Mouse (Mus musculus): ENCODE measurements around the gene Drc7.

GRCm38 (mm10) chr8:95054927-95055510 lies at the start of gene Drc7:
- TF ChIP-seq CTCF (IDR thresholded peaks at IDR 0.05; ENCODE audit: control insufficient read depth, insufficient read depth, low read length), result no peak
- TF ChIP-seq POLR2A (IDR thresholded peaks at IDR 0.05; ENCODE audit: borderline replicate concordance, control insufficient read depth, low read depth, low read length), result no peak

Data from bone marrow, adult 2 months (tissue).